Mouse (Mus musculus) heart, postnatal 10 days (tissue): ENCODE results near the gene Rbm19. TPM values are rescaled to one million over a fixed set of nuclear protein-coding genes. Genes with fewer than 3 reads are reported as not detected.

Source experiments
- DNase-seq, 2 experiments: peaks; one replicate each; pipeline ENCODE4 v3.0.0; 2021
- intact Hi-C: fragments of 180-260 bp; cut with DNase I; formaldehyde crosslinking; loops from one replicate; pipeline ENCODE4 v1.15.1; 2025
- total RNA-seq, 2 experiments: library from RNA; stranded (reverse); gene quantifications; 2 replicates each; pipeline ENCODE4 v1.2.3; 2021

The Rbm19 gene
- total RNA-seq, 2 experiments from 2014 or later, result 23.0 to 26.7 TPM

DNA sequence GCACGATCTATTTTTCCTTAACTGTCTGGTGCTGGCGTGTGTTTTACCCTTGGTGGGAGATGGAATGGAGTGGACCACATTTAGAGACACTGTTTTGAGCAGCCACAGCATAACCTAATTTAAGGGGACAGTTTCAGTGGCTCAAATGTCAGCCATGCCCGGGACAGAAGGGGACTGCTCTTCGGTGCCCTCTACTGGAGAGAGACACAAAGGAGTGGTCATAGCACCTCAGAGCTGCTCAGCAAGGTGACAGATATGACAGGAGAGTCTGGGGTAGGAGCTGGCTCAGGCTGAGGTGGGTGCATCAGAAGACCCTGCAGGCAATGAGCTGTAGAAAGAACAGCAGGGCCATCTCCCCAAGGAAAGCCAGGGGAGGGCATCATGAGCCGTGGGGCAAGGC, 15.3 kb downstream of the Rbm19 start:
- DNase-seq, result peak; percentile 30 to 53
- intact Hi-C loops, result no loop called here

- intact Hi-C loops, result no loop called here
- DNase-seq, result peak; percentile 45 to 71
These were observed 17.7 kb downstream of the Rbm19 start for GRCm38 (mm10) chr5:120134000-120134399.

DNA sequence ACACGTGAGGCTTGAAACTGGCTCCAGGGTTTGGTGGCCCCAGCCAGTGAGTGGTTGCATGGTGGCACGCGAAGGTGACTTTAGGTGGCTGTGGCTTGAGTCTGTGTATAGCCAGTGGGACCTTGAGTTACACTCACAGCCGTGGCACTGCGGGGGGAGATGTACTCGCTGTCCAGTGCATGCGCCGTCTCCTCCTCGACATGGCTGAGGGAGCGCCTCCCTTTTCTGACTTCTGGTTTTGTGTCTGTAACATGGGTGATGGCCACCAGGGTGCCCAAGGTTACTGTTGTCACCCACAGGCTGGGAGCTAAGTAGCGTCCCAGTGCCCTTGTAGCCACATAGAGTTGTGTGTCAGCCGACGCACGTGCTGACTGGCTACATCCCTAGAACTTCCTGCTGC, 19.1 kb downstream of the Rbm19 start:
- no peak for DNase-seq
- intact Hi-C loops, result no loop called here

- DNase-seq, result no peak
- intact Hi-C loops, result no loop called here
These were observed 19.6 kb downstream of the Rbm19 start for GRCm38 (mm10) chr5:120135823-120136222.

DNA sequence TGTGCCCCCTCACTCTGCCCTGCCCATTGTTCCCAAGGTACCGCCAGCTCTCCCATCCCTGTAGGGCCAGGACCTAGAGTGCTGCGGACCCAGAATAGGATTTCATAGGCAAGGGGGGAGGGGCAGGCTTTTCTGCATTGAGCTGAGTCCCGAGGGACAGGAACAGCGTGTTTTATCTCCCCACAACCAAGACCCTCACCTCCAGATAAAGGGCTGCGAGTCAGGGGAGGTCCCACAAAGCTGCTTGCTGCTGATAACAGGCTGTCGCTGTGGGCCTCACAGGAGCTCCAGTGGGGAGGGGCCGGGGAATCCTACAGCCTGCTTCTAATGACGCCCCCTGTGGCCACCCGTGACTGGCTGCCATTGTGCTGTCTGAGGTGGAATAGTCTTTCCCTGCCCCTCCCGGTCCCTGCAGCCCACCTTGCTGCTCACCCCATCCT, 20.0 kb downstream of the Rbm19 start:
- intact Hi-C loops, result no loop called here
- no peak for DNase-seq

- intact Hi-C loops, result no loop called here
- no peak for DNase-seq
These were observed 20.8 kb downstream of the Rbm19 start for GRCm38 (mm10) chr5:120137038-120137437.

- DNase-seq, result no peak
- intact Hi-C loops, result no loop called here
These were observed 21.6 kb downstream of the Rbm19 start for GRCm38 (mm10) chr5:120137846-120138245.

GRCm38 (mm10) chr5:120138406-120138805, 22.1 kb downstream of the Rbm19 start:
- peak; percentile 73 to 84 for DNase-seq
- intact Hi-C loops, result no loop called here

DNA sequence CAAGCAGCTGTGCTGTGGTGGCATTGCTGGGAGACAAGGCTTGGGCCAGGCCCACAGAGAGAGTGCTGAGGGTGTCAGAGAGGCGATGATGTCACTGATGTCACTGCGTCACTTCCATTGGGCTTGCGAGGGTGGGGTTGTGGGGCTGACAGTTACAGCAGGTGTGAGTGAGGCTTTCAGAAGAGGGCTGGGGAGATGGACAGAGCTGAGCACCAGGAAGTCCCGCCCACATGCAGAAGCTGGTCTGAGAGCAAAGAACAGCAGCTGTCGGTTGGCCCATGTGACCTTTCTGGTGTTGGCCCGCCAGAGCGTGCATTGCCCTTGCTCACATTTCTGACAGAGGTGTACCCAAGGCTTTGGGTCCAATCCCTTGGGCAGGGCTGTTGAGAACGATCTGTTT, 23.0 kb downstream of the Rbm19 start:
- intact Hi-C loops, result no loop called here
- DNase-seq, result peak in 1 of 2 experiments; percentile 28

- DNase-seq, result no peak
- intact Hi-C loops, result loop anchor here (10.0 kb wide), 1 partner anchor 461 kb away; no protein-coding TSS in a partner anchor
These were observed 27.7 kb downstream of the Rbm19 start for GRCm38 (mm10) chr5:120143941-120144340.

- intact Hi-C loops, result loop anchor here (1.0 to 10.0 kb wide), 3 partner anchors 295 to 459 kb away; no protein-coding TSS in a partner anchor
- no peak for DNase-seq
These were observed 29.2 kb downstream of the Rbm19 start for GRCm38 (mm10) chr5:120145371-120146050.

- peak; percentile 69 to 76 for DNase-seq
- intact Hi-C loops, result loop anchor here (1.0 to 10.0 kb wide), 3 partner anchors 294 to 459 kb away; no protein-coding TSS in a partner anchor
These were observed 29.8 kb downstream of the Rbm19 start for GRCm38 (mm10) chr5:120146051-120146385.

GRCm38 (mm10) chr5:120146909-120147308, 30.6 kb downstream of the Rbm19 start:
- DNase-seq, result no peak
- intact Hi-C loops, result loop anchor here (1.0 to 10.0 kb wide), 4 partner anchors 64 to 458 kb away; no protein-coding TSS in a partner anchor

- DNase-seq, result no peak
- intact Hi-C loops, result loop anchor here (5.0 to 10.0 kb wide), 2 partner anchors 309 to 457 kb away; no protein-coding TSS in a partner anchor
These were observed 32.0 kb downstream of the Rbm19 start for GRCm38 (mm10) chr5:120148246-120148645.

GRCm38 (mm10) chr5:120151145-120151544, 34.9 kb downstream of the Rbm19 start:
- DNase-seq, result no peak
- intact Hi-C loops, result no loop called here

GRCm38 (mm10) chr5:120153140-120153539, 36.9 kb downstream of the Rbm19 start:
- DNase-seq, result no peak
- intact Hi-C loops, result no loop called here

- intact Hi-C loops, result no loop called here
- no peak for DNase-seq
These were observed 39.4 kb downstream of the Rbm19 start for GRCm38 (mm10) chr5:120155672-120156071.

DNA sequence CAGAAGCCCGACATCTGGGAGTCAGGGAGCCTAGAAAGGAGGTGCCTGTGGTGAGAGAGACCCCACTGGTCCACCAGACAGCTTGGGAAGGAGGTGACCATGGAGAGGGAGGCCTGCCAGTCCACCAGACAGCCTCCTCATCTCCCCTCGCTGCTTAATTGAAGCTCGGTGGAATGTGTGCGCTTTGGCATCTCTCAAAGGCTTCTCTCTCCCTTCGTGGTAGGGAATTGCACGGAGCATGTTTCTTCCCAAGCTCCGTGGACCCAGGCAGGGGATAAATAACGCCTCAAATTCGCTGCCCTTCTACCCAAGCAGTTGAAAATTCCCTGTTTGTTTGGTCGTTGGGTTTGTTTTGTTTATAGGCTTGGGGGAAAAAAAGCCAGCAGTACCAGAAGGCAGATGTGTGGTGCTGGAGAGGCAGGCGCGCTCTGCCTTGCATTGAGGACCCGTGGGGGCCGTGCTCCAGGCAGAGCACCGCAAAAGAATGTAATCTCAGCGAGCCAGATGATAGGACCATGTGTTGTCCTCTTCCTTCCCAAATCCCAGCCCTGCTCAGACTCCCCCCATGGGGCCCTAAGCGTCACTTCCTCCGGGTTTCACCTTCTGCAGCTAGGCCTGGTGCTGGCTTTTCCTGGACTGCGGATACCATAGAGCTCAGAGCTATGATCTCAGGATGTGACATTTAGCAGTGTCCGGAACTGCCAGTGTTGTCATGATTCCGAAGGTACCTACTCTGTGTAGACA, 40.1 kb downstream of the Rbm19 start:
- intact Hi-C loops, result no loop called here
- DNase-seq, result peak; percentile 72 to 80

- DNase-seq, result no peak
- intact Hi-C loops, result no loop called here
These were observed 40.9 kb downstream of the Rbm19 start for GRCm38 (mm10) chr5:120157115-120157514.

DNA sequence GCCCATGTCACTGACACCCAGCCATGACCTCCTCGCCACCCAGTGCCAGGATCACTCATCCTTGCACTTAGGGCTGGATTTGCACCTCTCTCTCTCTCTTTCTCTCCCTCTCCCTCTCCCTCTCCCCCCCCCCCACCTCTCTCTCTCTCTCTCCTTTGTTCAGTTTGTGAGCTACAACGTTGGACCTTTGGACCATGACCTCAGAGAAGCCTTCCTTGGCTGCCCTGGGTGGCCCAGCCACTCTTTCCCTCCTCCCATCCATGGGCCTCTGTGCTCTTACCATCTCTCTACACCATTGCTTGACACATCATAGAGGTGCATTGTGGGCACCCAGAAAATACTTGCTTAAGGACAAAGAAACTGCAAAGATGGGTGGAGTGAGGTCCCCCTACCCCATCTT, 42.2 kb downstream of the Rbm19 start:
- no peak for DNase-seq
- intact Hi-C loops, result no loop called here

DNA sequence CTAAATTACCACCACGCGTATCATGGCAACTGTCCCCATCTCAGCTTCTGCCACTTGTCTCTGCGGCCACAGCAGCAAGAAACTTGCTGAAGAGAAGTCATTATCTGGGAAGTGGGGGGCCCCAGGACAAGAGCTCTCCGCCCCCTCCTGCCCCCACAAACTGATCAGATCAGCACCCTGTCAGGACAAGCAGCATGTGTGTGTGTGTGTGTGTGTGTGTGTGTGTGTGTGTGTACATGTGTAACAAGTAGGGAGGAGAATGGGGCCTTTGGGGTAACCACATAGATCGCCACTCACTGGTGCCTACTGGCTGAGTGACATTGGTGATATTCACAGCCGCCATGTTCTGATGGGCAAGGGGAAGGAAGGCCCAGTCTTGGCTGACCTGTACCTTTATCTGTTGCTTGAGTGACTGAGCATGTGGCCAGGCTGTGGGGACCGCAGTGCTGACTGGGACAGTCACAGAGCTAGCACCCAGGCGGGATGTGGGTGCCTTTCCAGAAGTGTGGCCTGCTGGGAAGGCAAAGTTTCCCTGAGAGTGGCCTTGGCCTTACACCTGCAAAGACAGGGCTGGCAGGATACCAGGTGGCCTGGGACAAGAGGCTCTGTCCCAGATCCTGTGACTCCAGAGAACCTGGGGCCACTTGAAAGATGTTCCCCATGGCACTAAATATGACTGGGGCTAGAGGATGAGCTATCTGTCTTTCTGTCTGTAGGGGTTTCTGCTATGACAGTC, 44.8 kb downstream of the Rbm19 start:
- intact Hi-C loops, result no loop called here
- no peak for DNase-seq
